Mouse (Mus musculus): ENCODE results near the gene Olfr584. TPM values are rescaled to one million over a fixed set of nuclear protein-coding genes. Genes with fewer than 3 reads are reported as not detected.

Olfr584 gene
- not detected in 2 replicates for polyA plus RNA-seq (2015; fragmentation: Nextera tagmentation; extraction: Ambion mirVana)

DNA sequence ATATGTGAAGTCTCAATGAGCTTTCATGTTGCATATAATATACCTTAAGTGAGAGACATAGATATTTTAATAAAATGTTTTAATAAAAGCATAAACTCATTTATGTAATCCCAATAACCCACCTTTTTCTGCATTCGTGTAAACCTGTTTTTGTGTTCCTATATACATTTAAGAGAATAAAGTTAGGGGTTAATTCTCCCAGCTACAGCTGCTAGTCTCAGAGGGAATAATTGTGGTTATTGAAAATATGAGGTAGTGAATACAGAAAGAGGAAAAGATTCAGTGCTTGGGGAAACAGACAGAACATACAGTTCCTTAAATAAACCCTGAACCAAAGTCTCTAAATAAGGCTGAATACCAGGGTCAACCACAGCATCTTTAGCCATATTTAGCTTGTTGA, at the start of gene Olfr584:
Olfr584 (plus strand) TSS at position 301 of the 400 bp plus-strand sequence.
- no peak within 1 kb of the TSS for H3K27ac ChIP-seq
- H3K36me3 ChIP-seq: no peaks in the 10 kb centered on the region
- no peak within 1 kb of the TSS for H3K4me3 ChIP-seq
- no peaks in the 10 kb centered on the region for H3K4me1 ChIP-seq (replicated peaks)
- peaks cover 13% of the 10 kb centered on the region for H3K9me3 ChIP-seq
- no peak within 1 kb of the TSS for H3K9ac ChIP-seq
- no peaks in the 10 kb centered on the region for H3K27me3 ChIP-seq
- no peak within 1 kb of the TSS for H3K4me2 ChIP-seq
- 80% methylated on average over 1 of the region's 1 CpGs for WGBS
- ATAC-seq (ENCODE audit: low FRiP score): no peak

DNA sequence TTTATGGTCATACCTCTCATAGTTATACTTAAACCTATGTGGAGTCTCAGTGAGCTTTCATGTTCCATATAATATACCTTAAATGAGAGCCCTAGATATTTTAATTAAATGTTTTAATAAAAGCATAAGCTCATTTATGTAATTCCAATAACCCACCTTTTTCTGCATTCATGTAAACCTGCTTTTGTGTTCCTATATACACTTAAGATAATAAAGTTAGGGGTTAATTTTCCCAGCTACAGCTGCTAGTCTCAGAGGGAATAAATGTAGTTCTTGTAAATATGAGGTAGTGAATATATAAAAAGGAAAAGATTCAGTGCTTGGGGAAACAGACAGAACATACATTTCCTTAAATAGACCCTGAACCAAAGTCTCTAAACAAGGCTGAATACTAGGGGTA, 44.0 kb upstream of the Olfr584 start, which contains the start of gene Olfr582:
Olfr582 (plus strand) TSS at position 301 of the 400 bp plus-strand sequence.
- Histone ChIP-seq H3K9me3 (no peaks in the 10 kb centered on the region), H3K9ac (no peak within 1 kb of the TSS), H3K4me1 (replicated peaks) (no peaks in the 10 kb centered on the region), H3K27me3 (no peaks in the 10 kb centered on the region), H3K4me3 (no peak within 1 kb of the TSS), H3K4me2 (no peak within 1 kb of the TSS), H3K27ac (no peak within 1 kb of the TSS), H3K36me3 (no peaks in the 10 kb centered on the region)
- no peak for ATAC-seq (ENCODE audit: low FRiP score)

DNA sequence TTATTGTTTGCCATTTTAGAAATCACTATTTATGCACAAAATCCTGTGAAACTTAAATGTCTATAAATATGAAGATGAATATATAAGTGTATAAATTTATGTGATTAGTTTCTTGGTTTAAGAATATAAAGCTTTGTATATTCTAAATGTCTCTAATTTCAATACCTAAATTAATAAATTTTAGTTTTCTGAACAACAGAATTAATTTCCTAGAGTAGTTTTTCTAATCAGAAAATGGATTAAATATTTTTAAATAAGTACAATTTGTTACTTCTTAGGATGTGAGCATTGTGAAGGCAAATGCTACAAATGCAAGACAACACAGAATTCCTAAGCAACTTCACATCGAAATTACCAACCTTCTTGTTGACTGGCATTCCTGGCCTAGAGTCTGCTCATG, 30.7 kb upstream of the Olfr584 start, which contains the start of gene Olfr583:
Olfr583 (plus strand) TSS at position 301 of the 400 bp plus-strand sequence.
- Histone ChIP-seq H3K9ac (no peak within 1 kb of the TSS), H3K4me3 (no peak within 1 kb of the TSS), H3K36me3 (no peaks in the 10 kb centered on the region), H3K27me3 (no peaks in the 10 kb centered on the region), H3K9me3 (no peaks in the 10 kb centered on the region), H3K27ac (no peak within 1 kb of the TSS), H3K4me2 (no peak within 1 kb of the TSS), H3K4me1 (replicated peaks) (no peaks in the 10 kb centered on the region)
- WGBS: 92% methylated on average over 1 of the region's 1 CpGs
- no peak for ATAC-seq (ENCODE audit: low FRiP score)

DNA sequence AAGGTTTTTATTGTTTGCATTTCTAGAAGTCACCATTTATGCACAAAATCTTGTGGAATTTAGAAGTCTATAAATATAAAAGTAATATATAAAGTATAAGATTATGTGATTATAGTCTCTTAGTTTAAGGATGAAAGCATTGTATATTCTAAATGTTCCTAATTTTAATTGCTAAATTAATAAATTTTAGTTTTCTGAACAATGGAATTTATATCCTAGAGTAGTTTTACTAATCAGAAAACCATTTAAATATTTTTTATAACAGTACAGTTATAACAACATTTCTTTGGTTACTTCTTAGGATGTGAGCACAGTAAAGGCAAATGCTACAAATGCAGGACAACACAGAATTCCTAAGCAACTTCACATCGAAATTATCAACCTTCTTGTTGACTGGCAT, 15.7 kb downstream of the Olfr584 start, which contains the start of gene Olfr585:
Olfr585 (plus strand) TSS at position 301 of the 400 bp plus-strand sequence.
- H3K9me3 ChIP-seq: no peaks in the 10 kb centered on the region
- no peak within 1 kb of the TSS for H3K4me3 ChIP-seq
- no peak for ATAC-seq (ENCODE audit: low FRiP score)
- WGBS: 83% methylated on average over 1 of the region's 1 CpGs
- H3K27ac ChIP-seq: no peak within 1 kb of the TSS
- no peak within 1 kb of the TSS for H3K9ac ChIP-seq
- no peaks in the 10 kb centered on the region for H3K27me3 ChIP-seq
- no peaks in the 10 kb centered on the region for H3K36me3 ChIP-seq
- H3K4me1 ChIP-seq (replicated peaks): no peaks in the 10 kb centered on the region
- H3K4me2 ChIP-seq: no peak within 1 kb of the TSS

DNA sequence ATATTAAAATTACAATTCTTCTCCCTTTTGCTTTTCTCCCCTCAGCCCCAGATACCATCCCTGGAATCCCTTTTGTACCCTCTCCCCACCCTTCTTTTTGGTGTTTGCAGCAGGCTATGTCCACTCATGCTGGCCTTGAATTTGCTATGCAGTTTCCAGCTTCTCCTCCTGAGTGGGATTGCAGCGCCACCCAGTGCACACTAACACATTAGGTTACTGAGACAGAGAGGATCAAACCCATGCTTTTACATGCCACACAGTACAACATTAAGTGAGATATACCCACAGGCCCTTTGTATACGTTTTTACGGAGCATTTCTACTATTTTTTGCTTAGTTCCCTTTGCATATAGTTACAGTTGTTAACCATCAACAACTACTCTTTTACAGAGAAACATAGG, 37.7 kb downstream of the Olfr584 start:
- Histone ChIP-seq H3K27me3 (no peaks in the 10 kb centered on the region), H3K9me3 (no peaks in the 10 kb centered on the region), H3K4me1 (replicated peaks) (no peaks in the 10 kb centered on the region), H3K27ac (no peak overlapping the region), H3K9ac (no peak overlapping the region), H3K36me3 (no peaks in the 10 kb centered on the region), H3K4me3 (no peak overlapping the region), H3K4me2 (no peak overlapping the region)
- WGBS: 58% methylated on average over 3 of the region's 3 CpGs
- no peak for ATAC-seq (ENCODE audit: low FRiP score)

DNA sequence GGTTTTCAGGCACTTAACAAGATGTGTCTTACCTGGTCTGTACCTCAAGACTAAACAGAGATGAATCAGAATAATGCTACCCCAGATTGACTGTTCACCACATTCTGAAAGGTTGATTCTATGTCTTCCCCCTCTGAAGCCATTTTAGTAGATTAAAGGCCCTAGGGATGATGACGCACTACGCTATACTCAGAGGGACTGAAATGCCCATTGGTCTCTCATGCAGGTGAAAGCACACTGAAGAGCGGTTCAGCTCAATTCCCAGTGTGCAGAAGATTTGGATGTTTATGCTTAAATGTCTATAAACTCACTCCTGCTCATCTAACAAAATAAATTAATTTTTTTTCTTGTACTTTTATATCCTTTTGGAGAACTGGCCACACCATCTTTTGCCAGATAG, 43.9 kb downstream of the Olfr584 start, which contains the start of gene Olfr586:
Olfr586 (minus strand) TSS at position 101 of the 400 bp plus-strand sequence.
- H3K4me2 ChIP-seq: no peak within 1 kb of the TSS
- H3K4me3 ChIP-seq: no peak within 1 kb of the TSS
- no peaks in the 10 kb centered on the region for H3K27me3 ChIP-seq
- 93% methylated on average over 3 of the region's 3 CpGs for WGBS
- no peaks in the 10 kb centered on the region for H3K4me1 ChIP-seq (replicated peaks)
- no peak within 1 kb of the TSS for H3K9ac ChIP-seq
- no peak within 1 kb of the TSS for H3K27ac ChIP-seq
- no peaks in the 10 kb centered on the region for H3K9me3 ChIP-seq
- ATAC-seq (ENCODE audit: low FRiP score): no peak
- H3K36me3 ChIP-seq: no peaks in the 10 kb centered on the region

Other genes starting within 250 kb of the Olfr584 start
- not detected in 2 replicates for gene Olfr566, start 223.1 kb upstream of the Olfr584 start, polyA plus RNA-seq (2015; fragmentation: Nextera tagmentation; extraction: Ambion mirVana)
- gene Olfr568, start 204.8 kb upstream of the Olfr584 start, polyA plus RNA-seq (2015; fragmentation: Nextera tagmentation; extraction: Ambion mirVana): not detected in 2 replicates
- gene Olfr569, start 191.0 kb upstream of the Olfr584 start, polyA plus RNA-seq (2015; fragmentation: Nextera tagmentation; extraction: Ambion mirVana): not detected in 2 replicates
- gene Olfr570, start 187.3 kb upstream of the Olfr584 start, polyA plus RNA-seq (2015; fragmentation: Nextera tagmentation; extraction: Ambion mirVana): not detected in 2 replicates
- gene Olfr571, start 164.3 kb upstream of the Olfr584 start, polyA plus RNA-seq (2015; fragmentation: Nextera tagmentation; extraction: Ambion mirVana): not detected in 2 replicates
- not detected in 2 replicates for gene Olfr572, start 157.5 kb upstream of the Olfr584 start, polyA plus RNA-seq (2015; fragmentation: Nextera tagmentation; extraction: Ambion mirVana)
- gene Olfr573-ps1, start 139.3 kb upstream of the Olfr584 start, polyA plus RNA-seq (2015; fragmentation: Nextera tagmentation; extraction: Ambion mirVana): not detected in 2 replicates
- not detected in 2 replicates for gene Olfr574, start 133.4 kb upstream of the Olfr584 start, polyA plus RNA-seq (2015; fragmentation: Nextera tagmentation; extraction: Ambion mirVana)
- gene Olfr575, start 123.1 kb upstream of the Olfr584 start, polyA plus RNA-seq (2015; fragmentation: Nextera tagmentation; extraction: Ambion mirVana): not detected in 2 replicates
- not detected in 2 replicates for gene Olfr576, start 119.2 kb upstream of the Olfr584 start, polyA plus RNA-seq (2015; fragmentation: Nextera tagmentation; extraction: Ambion mirVana)
- gene Olfr577, start 105.9 kb upstream of the Olfr584 start, polyA plus RNA-seq (2015; fragmentation: Nextera tagmentation; extraction: Ambion mirVana): not detected in 2 replicates
- not detected in 2 replicates for gene Olfr578, start 92.6 kb upstream of the Olfr584 start, polyA plus RNA-seq (2015; fragmentation: Nextera tagmentation; extraction: Ambion mirVana)
- gene Olfr582, start 43.9 kb upstream of the Olfr584 start, polyA plus RNA-seq (2015; fragmentation: Nextera tagmentation; extraction: Ambion mirVana): not detected in 2 replicates
- not detected in 2 replicates for gene Olfr583, start 30.6 kb upstream of the Olfr584 start, polyA plus RNA-seq (2015; fragmentation: Nextera tagmentation; extraction: Ambion mirVana)
- not detected in 2 replicates for gene Olfr585, start 15.8 kb downstream of the Olfr584 start, polyA plus RNA-seq (2015; fragmentation: Nextera tagmentation; extraction: Ambion mirVana)
- gene Olfr586, start 43.8 kb downstream of the Olfr584 start, polyA plus RNA-seq (2015; fragmentation: Nextera tagmentation; extraction: Ambion mirVana): not detected in 2 replicates
- gene Olfr588-ps1, start 59.0 kb downstream of the Olfr584 start, polyA plus RNA-seq (2015; fragmentation: Nextera tagmentation; extraction: Ambion mirVana): not detected in 2 replicates
- not detected in 2 replicates for gene Olfr589, start 74.5 kb downstream of the Olfr584 start, polyA plus RNA-seq (2015; fragmentation: Nextera tagmentation; extraction: Ambion mirVana)
- not detected in 2 replicates for gene Olfr591, start 96.5 kb downstream of the Olfr584 start, polyA plus RNA-seq (2015; fragmentation: Nextera tagmentation; extraction: Ambion mirVana)
- not detected in 2 replicates for gene Olfr592, start 102.9 kb downstream of the Olfr584 start, polyA plus RNA-seq (2015; fragmentation: Nextera tagmentation; extraction: Ambion mirVana)
- not detected in 2 replicates for gene Olfr593, start 130.0 kb downstream of the Olfr584 start, polyA plus RNA-seq (2015; fragmentation: Nextera tagmentation; extraction: Ambion mirVana)
- gene Olfr594, start 135.1 kb downstream of the Olfr584 start, polyA plus RNA-seq (2015; fragmentation: Nextera tagmentation; extraction: Ambion mirVana): not detected in 2 replicates
- gene Usp17ld, start 170.6 kb downstream of the Olfr584 start, polyA plus RNA-seq (2015; fragmentation: Nextera tagmentation; extraction: Ambion mirVana): not detected in 2 replicates
- not detected in 2 replicates for gene Olfr596, start 223.8 kb downstream of the Olfr584 start, polyA plus RNA-seq (2015; fragmentation: Nextera tagmentation; extraction: Ambion mirVana)
- gene Olfr597, start 234.4 kb downstream of the Olfr584 start, polyA plus RNA-seq (2015; fragmentation: Nextera tagmentation; extraction: Ambion mirVana): not detected in 2 replicates
- gene Olfr598, start 241.7 kb downstream of the Olfr584 start, polyA plus RNA-seq (2015; fragmentation: Nextera tagmentation; extraction: Ambion mirVana): not detected in 2 replicates

All from hindbrain, embryonic 13.5 days (tissue).